Mouse (Mus musculus) thymus, adult 2 months (tissue): ENCODE measurements at regions not wholly inside any gene's neighbourhood (a gene's known extent, or its start where the extent isn't known, plus 50 kb on each side); places are given as distances from the start of the nearest gene placed in this dataset.

Source experiments
- CTCF ChIP-seq: fragments of 200-500 bp; IDR thresholded peaks from 2 replicates; pipeline ENCODE4 v1.5.1; 2012; ENCODE audit warnings: mild to moderate bottlenecking, control low read depth, low read length, moderate library complexity, borderline replicate concordance; ENCODE audit not compliant: control insufficient read depth, poor library complexity, insufficient read depth; ENCODE audit errors: extremely low read depth
- POLR2A ChIP-seq: fragments of 200-500 bp; IDR thresholded peaks from 2 replicates; pipeline ENCODE4 v1.6.1; 2012; ENCODE audit warnings: mild to moderate bottlenecking, low read length, control low read depth, moderate library complexity; ENCODE audit not compliant: control insufficient read depth, poor library complexity, insufficient read depth; ENCODE audit errors: extremely low read depth

GRCm38 (mm10) chr1:13873925-13874324 lies 2219.2 kb downstream of the 4930444P10Rik start:
- TF ChIP-seq POLR2A = no peak
- no peak for TF ChIP-seq CTCF
